Mouse (Mus musculus) limb, embryonic 11.5 days (tissue): Measurements from ENCODE around the gene Olfr763. TPM values are rescaled to one million over a fixed set of nuclear protein-coding genes. Genes with fewer than 3 reads are reported as not detected.
"Not testable (repeated sequence)": the region's sequence is repeated elsewhere in the genome, so short reads cannot be mapped to it uniquely, and the experiment has no call there.

Source experiments
- ATAC-seq: fragments of 200-750 bp; cut with Nextera tagmentation; 2 replicates; pipeline ENCODE4 v1.8.0; 2017; ENCODE audit warnings: low read depth; ENCODE audit not compliant: insufficient number of reproducible peaks, low FRiP score, low TSS enrichment
- DNase-seq: peaks from one replicate; pipeline ENCODE4 v3.0.0-alpha.2; 2015; ENCODE audit warnings: low spot score
- H3K27ac ChIP-seq: fragments of 300-500 bp; sonication (generic); replicated peaks from 2 replicates; pipeline ENCODE4 v1.5.1; 2014; ENCODE audit warnings: low read depth, mild to moderate bottlenecking, low read length
- H3K27me3 ChIP-seq: fragments of 300-500 bp; sonication (generic); 2 replicates; pipeline ENCODE4 v1.6.1; 2014; ENCODE audit warnings: mild to moderate bottlenecking, low read length, mixed read lengths; ENCODE audit not compliant: control insufficient read depth, insufficient read depth
- H3K36me3 ChIP-seq: fragments of 300-500 bp; sonication (generic); 2 replicates; pipeline ENCODE4 v1.6.1; 2014; ENCODE audit warnings: mild to moderate bottlenecking, low read length, moderate library complexity, mixed read lengths; ENCODE audit not compliant: control insufficient read depth, insufficient read depth
- H3K4me1 ChIP-seq: fragments of 300-500 bp; sonication (generic); 2 replicates; pipeline ENCODE4 v1.6.1; 2014; ENCODE audit warnings: low read length, mixed read lengths; ENCODE audit not compliant: control insufficient read depth, insufficient read depth
- H3K4me2 ChIP-seq: fragments of 300-500 bp; sonication (generic); 2 replicates; pipeline ENCODE4 v1.6.1; 2014; ENCODE audit warnings: low read depth, mild to moderate bottlenecking, moderate library complexity; ENCODE audit not compliant: severe bottlenecking
- H3K4me3 ChIP-seq: fragments of 300-500 bp; sonication (generic); 2 replicates; pipeline ENCODE4 v1.5.1; 2014; ENCODE audit warnings: low read depth, low read length
- H3K9ac ChIP-seq: fragments of 300-500 bp; sonication (generic); 2 replicates; pipeline ENCODE4 v1.6.1; 2014; ENCODE audit warnings: mild to moderate bottlenecking, low read length
- H3K9me3 ChIP-seq: fragments of 300-500 bp; sonication (generic); 2 replicates; pipeline ENCODE4 v1.6.1; 2016; ENCODE audit warnings: low read length; ENCODE audit not compliant: control insufficient read depth
- WGBS: fragments of 180-500 bp; shearing (Covaris S2); extraction: QIAGEN DNeasy Blood & Tissue Kit; methylation state at CpG from one replicate; pipeline ENCODE4 v1.1.7; 2014; 5-methylcytosine and 5-hydroxymethylcytosine counted together
- polyA plus RNA-seq: library from polyadenylated mRNA; unstranded; fragments of >200 nt; fragmentation: Nextera tagmentation; extraction: Ambion mirVana; gene quantifications from 2 replicates; pipeline ENCODE4 v1.2.1, GENCODE M21; 2014

Olfr763 gene
- polyA plus RNA-seq, 1 experiment from 2014 or later: not detected

DNA sequence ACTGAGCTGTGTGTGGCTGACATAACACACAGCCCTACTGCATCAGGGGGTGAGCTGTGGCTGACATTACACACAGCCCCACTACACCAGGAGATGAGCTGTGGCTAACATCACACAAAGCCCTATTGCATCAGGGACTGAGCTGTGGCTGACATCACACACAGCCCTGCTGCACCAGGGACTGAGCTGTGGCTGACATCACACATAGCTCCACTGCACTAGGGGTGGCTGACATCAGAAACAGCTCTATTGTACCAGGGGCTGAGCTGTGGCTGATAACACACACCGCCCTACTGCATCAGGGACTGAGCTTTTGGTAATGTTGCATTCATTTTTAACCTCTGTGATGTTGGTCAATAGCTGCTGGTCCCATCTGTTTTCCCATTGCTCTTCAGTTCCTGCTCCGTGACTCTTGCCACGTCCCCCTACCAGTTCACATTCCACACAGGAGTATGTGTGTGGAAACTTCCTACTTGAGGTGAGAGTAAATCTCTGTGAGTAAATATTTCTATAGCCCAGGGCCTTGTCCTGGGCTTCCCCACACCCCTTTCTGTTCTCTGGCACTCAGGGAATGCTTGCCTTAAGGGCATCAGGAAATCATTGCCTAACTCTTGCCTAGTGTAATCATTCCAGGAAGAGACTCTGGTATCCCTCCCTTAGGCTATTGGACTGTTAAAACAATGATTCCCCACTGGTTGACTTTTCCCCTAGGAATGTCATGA, 29.8 kb upstream of the Olfr763 start:
- WGBS: 70% methylated on average over 3 of the region's 3 CpGs
- no peaks in the 10 kb centered on the region for H3K9me3 ChIP-seq
- no peak overlapping the region for H3K27ac ChIP-seq
- peak; percentile 40; the same call in 1 of the 2 replicates for ATAC-seq
- peaks cover 10% of the 10 kb centered on the region; the same call in 1 of the 2 replicates for H3K4me1 ChIP-seq
- no peak overlapping the region for H3K4me2 ChIP-seq
- H3K9ac ChIP-seq: no peak overlapping the region
- DNase-seq: no peak
- H3K27me3 ChIP-seq: no peaks in the 10 kb centered on the region
- no peaks in the 10 kb centered on the region for H3K36me3 ChIP-seq
- H3K4me3 ChIP-seq: no peak overlapping the region

DNA sequence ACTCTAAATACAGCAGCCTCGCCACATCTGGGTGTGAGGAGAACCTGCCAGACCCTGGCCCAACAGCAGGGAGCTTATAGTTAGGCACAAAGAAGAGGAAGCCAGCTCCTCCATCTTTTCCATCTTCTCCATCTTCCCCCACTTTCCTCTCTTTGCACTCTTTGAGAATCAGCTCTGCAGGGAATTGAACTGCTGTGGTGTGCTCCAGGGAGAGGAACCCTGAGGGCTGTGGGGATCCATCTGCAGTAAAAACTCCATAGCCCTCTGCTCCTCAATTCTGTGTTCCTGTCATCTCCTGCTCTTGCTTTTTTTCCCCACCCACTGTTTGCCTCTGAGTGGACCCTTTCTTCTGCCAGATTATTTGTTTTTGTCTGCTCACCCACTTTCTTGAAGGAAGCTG, 21.5 kb upstream of the Olfr763 start, which contains the start of gene Olfr9:
Gene Olfr9, plus strand, starts transcription at position 301 of the 400 bp plus-strand sequence.
- not testable (repeated sequence) for H3K4me3 ChIP-seq, H3K36me3 ChIP-seq, H3K9ac ChIP-seq, H3K4me2 ChIP-seq, H3K27me3 ChIP-seq, DNase-seq, H3K9me3 ChIP-seq, ATAC-seq, H3K4me1 ChIP-seq, H3K27ac ChIP-seq
- WGBS: 58% methylated on average over 1 of the region's 1 CpGs

DNA sequence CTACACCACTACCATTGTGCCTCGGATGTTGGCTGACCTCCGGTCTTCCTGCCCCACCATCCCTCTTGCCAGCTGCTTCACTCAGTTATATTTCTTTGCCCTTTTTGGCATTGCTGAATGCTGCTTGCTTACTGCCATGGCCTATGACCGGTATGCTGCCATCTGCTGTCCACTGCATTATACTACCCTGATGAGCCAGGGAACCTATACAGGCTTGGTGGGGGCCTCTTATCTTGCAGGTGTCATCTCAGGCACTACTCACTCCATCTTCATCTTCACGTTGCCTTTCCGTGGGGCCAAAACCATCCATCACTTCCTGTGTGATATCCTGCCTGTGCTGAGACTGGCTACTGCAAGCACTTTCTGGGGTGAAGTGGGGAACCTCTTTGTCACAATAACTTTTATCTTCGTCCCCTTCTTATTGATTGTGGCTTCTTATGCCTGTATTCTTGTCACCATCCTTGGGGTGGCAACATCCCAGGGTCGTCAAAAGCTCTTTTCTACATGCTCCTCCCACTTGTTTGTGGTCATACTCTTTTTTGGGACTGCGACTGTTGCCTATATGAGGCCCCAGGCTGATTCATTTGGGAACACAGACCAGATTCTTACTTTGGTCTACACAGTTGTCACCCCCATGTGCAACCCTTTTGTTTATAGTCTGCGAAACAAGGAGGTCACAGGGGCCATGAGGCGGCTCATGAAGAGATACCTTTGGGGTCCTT, 20.3 kb upstream of the Olfr763 start:
- H3K9me3 ChIP-seq, H3K36me3 ChIP-seq, H3K27ac ChIP-seq, H3K9ac ChIP-seq, ATAC-seq, H3K27me3 ChIP-seq, H3K4me1 ChIP-seq, H3K4me2 ChIP-seq, DNase-seq, H3K4me3 ChIP-seq: not testable (repeated sequence)
- 72% methylated on average over 7 of the region's 10 CpGs for WGBS

DNA sequence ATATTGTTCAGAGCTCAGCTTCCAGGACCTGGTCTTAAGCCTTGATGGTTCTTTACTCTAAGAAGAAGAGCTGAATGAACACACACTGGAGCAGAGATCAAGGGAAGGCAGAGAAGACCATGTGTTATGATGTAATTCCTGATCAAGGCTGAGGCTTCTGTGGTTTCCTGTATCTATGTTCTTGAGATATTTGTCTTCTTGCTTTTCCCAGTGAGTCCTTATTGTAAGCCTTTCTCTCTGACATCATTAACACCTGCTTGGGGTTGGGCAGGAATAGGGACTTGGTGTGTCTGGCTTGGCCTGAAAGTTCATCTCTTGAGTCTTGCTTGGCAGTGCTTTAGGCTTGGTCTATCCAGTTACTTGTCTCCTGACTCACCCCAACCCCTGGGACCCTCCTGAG, 19.6 kb upstream of the Olfr763 start:
- DNase-seq: no peak
- no peak overlapping the region for H3K4me3 ChIP-seq
- no peaks in the 10 kb centered on the region for H3K9me3 ChIP-seq
- no peak overlapping the region for H3K9ac ChIP-seq
- ATAC-seq: no peak
- no peaks in the 10 kb centered on the region for H3K4me1 ChIP-seq
- no peaks in the 10 kb centered on the region for H3K36me3 ChIP-seq
- H3K27me3 ChIP-seq: no peaks in the 10 kb centered on the region
- H3K4me2 ChIP-seq: no peak overlapping the region
- no peak overlapping the region for H3K27ac ChIP-seq

GRCm38 (mm10) chr10:128995796-128996195, 14.8 kb upstream of the Olfr763 start:
- peak; percentile 26; the same call in 1 of the 2 replicates for ATAC-seq
- 100% methylated on average over 1 of the region's 1 CpGs for WGBS

DNA sequence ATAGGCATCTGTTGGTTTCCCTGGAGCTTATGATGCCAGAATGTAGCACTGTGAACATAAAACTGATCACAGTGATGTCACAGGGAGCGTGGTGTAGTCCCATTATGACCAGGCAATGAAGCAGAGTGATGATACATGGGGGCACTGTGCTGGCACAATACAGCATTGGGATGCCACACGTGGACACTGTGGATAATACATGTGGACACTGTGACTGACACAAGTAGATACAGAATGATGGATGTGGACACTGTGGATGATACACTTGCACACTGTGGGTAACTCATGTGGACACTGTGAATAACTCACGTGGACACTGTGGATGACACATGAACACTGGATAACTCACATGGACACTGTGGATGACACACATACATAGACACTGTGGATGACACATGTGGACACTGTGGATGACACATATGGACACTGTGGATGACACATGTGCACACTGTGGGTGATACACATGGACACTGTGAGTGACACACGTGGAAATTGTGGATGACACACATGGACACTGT, 14.0 kb upstream of the Olfr763 start:
- WGBS: 80% methylated on average over 4 of the region's 4 CpGs
- no peaks in the 10 kb centered on the region for H3K9me3 ChIP-seq
- H3K4me2 ChIP-seq: no peak overlapping the region
- no peaks in the 10 kb centered on the region for H3K4me1 ChIP-seq
- no peak for DNase-seq
- H3K36me3 ChIP-seq: no peaks in the 10 kb centered on the region
- no peak overlapping the region for H3K27ac ChIP-seq
- 0 out of 2 replicates have a peak, but pooled peaks have one; percentile 39 for ATAC-seq
- no peak overlapping the region for H3K9ac ChIP-seq
- H3K27me3 ChIP-seq: no peaks in the 10 kb centered on the region
- H3K4me3 ChIP-seq: no peak overlapping the region

More at GRCm38 (mm10) chr10:128995796-128996195, 14.8 kb upstream of the Olfr763 start:
- no peaks in the 10 kb centered on the region for H3K27me3 ChIP-seq
- H3K27ac ChIP-seq: no peak overlapping the region
- no peaks in the 10 kb centered on the region for H3K9me3 ChIP-seq
- no peak overlapping the region for H3K9ac ChIP-seq
- H3K36me3 ChIP-seq: no peaks in the 10 kb centered on the region
- H3K4me1 ChIP-seq: no peaks in the 10 kb centered on the region
- H3K4me2 ChIP-seq: no peak overlapping the region
- no peak overlapping the region for H3K4me3 ChIP-seq
- DNase-seq: no peak

- DNase-seq (no peak), ATAC-seq (no peak)
- Histone ChIP-seq H3K9me3 (no peaks in the 10 kb centered on the region), H3K4me1 (no peaks in the 10 kb centered on the region), H3K27me3 (no peaks in the 10 kb centered on the region), H3K27ac (no peak overlapping the region), H3K4me3 (no peak overlapping the region), H3K36me3 (no peaks in the 10 kb centered on the region), H3K4me2 (no peak overlapping the region), H3K9ac (no peak overlapping the region)
- 82% methylated on average over 14 of the region's 14 CpGs for WGBS
Measured at GRCm38 (mm10) chr10:129004032-129004920, 6.3 kb upstream of the Olfr763 start.

DNA sequence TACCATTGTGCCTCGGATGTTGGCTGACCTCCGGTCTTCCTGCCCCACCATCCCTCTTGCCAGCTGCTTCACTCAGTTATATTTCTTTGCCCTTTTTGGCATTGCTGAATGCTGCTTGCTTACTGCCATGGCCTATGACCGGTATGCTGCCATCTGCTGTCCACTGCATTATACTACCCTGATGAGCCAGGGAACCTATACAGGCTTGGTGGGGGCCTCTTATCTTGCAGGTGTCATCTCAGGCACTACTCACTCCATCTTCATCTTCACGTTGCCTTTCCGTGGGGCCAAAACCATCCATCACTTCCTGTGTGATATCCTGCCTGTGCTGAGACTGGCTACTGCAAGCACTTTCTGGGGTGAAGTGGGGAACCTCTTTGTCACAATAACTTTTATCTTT, 920 bp downstream of the Olfr763 start:
- not testable (repeated sequence) for H3K4me2 ChIP-seq, H3K9me3 ChIP-seq, H3K27me3 ChIP-seq, H3K9ac ChIP-seq, H3K36me3 ChIP-seq, H3K4me3 ChIP-seq, H3K27ac ChIP-seq, H3K4me1 ChIP-seq, DNase-seq
- 0 out of 2 replicates have a peak, but pooled peaks have one; percentile 40 for ATAC-seq
- 67% methylated on average over 1 of the region's 5 CpGs for WGBS
